Mouse (Mus musculus) thymus, postnatal 14 days (tissue): ENCODE measurements around the gene Thsd7b.

Experiments used
- DNase-seq: peaks from one replicate; pipeline ENCODE4 v3.0.0; 2021

Thsd7b gene

DNA sequence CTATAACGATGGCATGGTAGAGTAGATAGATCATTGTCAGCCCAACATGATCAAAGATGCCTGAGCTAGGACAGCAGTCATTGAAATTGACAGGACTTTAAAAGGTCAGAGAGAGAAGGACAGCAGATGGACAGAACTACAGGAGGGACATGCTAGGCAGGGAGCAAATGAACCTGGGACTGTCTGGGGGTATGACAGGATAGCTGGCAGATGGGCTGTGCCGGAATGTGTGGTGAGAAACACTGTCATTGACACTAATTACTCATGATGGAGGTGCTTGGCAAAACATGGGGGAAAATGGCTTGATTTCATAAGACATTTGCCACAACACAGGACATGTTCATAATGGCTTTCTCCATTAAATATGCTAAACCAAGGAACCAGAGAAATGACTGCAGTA is 253.9 kb downstream of the Thsd7b start:
- DNase-seq: no peak

- no peak for DNase-seq
Observed at GRCm38 (mm10) chr1:129532206-129532605, 259.1 kb downstream of the Thsd7b start.

- DNase-seq: no peak
Observed at GRCm38 (mm10) chr1:129538508-129538907, 265.4 kb downstream of the Thsd7b start.

DNA sequence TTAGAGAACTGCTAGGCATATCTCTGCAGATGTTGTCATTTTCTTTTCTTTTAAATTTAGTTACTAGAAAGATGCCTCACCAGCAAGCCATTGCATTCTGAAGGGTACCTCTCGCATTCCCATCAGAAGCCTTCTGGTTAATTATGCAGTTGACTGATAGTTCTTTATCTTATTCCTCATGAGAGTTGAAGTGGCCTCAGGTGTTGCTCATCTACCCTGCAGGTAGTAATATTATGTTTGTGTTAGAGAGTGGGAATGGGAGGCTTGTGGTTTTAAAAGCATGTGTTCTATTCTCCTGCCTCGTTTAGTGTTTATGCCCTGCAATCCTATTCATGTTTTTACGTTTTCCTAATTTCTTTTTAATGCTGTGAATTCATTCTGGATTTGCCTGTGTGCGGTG is 265.9 kb downstream of the Thsd7b start:
- no peak for DNase-seq

DNA sequence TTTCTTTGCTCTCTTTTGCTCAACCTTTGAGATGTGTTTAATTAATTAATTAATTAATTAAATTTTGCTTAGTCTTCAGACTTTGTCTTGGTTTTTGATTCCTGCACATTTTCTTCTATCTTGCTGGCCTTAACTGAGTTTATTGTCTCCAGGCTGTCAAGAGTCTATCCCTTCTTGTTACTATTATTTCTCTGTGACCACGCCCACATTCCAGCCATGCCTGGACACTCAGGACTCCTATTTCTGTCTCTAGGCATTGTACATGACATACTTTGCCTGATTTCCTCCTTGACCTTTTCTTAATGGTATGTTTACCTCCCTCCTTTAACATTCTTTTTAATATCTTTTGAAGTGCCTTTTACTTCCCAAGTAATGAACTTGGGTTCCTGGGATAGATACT is 267.6 kb downstream of the Thsd7b start:
- no peak for DNase-seq

DNA sequence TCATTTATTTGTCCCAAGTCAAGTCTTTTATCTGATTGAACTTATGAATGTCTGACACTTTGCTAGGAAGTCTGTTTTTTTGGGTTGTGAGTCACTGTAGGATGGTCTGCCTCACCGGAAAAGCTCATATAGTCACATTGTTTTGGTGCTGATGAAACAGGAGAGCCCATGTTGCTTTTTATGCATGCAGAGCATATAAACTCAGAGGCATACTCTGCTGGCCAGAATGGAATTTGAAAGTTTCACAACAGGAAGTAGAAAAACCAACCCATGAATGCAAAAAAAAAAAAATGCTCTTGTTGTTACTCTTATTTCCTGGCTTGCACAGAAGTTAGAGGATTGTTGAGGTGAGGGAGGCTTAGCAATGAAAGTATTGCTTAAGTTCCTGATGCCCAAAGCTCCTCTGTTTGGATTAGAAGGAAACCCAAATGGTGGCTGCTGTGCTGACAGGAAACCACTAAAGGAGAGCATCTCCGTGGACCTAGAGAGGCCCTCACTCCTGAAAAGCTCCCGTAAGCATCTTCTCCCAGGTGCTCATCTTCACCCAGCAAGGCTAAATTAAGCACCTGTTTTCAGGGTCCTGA is 269.6 kb downstream of the Thsd7b start:
- DNase-seq: no peak

DNA sequence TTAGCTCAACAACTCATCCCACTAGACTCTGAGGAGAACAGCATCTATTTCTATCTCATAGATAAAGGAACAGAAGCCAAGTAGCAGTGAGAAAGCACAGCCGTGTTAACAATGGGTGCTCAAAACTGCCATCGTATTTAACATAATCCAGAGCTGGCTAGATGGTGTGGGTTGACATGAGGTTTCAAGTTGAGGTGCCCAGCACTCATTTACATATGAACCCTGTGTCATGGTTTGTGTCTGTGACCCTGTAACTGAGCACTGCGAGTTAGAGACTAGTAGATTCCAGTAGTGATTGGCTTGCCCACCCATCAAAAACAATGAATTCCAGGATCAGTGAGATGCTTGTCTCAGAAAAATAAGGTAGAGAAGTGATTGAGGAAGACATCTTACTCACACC is 270.1 kb downstream of the Thsd7b start:
- DNase-seq: no peak

GRCm38 (mm10) chr1:129558054-129558453 is 285.0 kb downstream of the Thsd7b start:
- no peak for DNase-seq

GRCm38 (mm10) chr1:129559137-129559536 is 286.0 kb downstream of the Thsd7b start:
- no peak for DNase-seq

DNA sequence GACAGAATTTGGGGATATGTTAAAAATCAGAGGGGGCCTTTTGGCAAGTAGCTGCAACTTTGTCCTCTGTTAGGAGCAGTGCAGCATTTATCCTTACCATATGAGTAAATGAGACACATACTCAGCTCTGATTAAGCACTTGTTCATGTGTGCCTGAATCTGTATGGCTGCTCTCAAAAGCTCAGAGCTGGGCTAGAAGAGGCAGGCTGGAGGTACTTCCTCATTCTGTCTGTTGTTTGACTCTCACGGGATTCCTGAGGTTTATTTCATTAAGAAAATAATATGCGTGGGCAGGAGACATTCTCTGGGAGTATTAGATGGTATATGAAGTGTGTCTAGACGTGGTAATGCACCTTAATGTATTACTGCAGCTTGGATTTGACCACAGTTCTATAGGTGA is 286.7 kb downstream of the Thsd7b start:
- no peak for DNase-seq

DNA sequence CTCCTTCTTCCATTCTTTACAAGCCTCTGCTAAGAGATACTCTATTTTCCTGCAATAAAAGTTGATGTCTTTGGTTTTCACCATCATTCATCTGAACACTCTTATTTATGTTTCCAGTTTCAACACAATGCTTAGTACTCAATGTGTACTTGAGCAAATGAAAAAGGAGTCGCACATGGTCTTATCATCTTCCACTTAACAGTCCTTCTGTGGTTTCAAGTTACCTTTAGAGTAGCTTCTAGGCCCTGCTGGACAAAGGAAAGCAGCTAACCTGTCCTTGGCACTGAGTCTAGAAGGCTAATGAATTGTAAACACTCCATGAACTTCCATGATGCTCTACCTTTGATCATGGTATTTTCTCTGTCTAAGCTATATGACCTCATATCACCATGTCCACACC is 289.6 kb downstream of the Thsd7b start:
- no peak for DNase-seq

GRCm38 (mm10) chr1:129570522-129570921 is 297.4 kb downstream of the Thsd7b start:
- no peak for DNase-seq

GRCm38 (mm10) chr1:129579955-129580354 is 306.9 kb downstream of the Thsd7b start:
- DNase-seq: no peak

DNA sequence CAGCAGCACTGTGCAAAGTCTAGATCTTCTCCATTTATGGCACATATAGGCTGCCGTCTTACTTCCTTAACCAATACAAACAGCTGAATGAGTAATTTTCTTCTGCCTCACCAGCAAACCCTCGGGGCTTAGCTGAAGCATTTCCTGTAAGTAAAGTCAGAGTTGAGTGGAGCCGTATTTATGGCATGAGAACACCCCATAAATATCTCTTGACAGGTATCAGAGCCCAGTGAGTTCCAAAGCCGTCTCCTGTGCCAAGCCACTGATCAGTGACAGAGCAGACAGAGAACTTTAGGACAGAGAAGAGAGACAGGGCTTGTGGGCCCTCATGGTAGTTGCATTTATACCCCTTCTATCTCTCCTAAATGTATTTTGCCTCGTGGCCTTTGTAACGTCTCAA is 313.5 kb downstream of the Thsd7b start:
- DNase-seq: no peak

GRCm38 (mm10) chr1:129589366-129590002 is 316.4 kb downstream of the Thsd7b start:
- no peak for DNase-seq

DNA sequence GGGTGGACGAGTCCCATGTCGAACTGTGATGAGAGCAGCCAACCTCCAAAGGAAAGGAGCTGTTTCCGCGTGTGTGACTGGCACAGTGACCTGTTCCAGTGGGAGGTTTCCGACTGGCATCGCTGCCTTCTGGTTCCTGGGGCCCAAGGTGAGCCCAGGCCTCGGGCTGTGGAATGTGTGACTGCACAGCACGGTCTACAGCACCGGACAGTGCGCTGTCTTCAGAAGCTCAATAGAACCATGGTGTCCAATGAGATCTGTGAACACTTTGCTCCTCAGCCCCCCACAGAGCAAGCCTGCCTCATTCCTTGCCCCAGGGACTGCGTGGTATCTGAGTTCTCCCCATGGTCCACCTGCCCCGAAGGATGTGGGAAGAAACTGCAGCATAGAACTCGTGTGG is 322.3 kb downstream of the Thsd7b start:
- DNase-seq: no peak

GRCm38 (mm10) chr1:129600933-129601332 is 327.8 kb downstream of the Thsd7b start:
- no peak for DNase-seq

- DNase-seq: no peak
Observed at GRCm38 (mm10) chr1:129602284-129602683, 329.2 kb downstream of the Thsd7b start.

DNA sequence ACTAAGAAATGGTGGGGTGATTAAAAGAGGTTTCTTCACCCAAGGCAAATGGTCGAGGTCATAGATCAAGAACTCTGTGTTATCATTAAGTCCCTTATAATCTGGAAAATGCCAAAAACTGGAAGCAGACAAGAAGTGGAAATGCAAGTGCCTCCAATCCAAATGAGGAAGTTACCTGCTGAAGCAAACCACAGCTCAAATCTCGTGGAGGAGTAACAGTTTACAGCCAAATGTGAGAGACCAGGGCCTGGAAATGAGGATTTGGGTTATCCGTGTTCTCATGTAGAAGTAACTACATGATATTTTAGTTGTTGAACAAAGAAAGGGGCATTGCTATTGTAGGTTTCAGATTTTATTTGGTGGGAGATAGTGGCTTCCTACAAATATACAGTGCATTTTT is 335.3 kb downstream of the Thsd7b start:
- no peak for DNase-seq

DNA sequence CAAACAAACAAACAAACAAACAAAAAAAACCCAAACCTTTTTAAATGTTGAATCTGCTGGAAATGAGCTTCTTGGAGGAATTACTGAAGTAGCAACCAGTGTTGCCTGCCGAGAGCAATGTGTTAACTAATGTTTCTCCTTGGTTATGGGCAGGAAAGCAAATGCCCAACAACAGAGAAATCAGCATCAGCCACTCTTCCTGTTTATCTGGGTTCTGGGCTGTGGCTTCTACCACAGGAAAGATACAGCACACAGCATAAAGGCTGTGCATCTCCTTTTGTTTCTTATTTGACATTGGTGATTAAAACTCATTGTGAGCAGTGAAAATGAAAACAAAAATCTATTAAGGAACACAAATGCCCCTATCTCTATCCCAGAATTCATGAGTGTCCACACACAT is 343.0 kb downstream of the Thsd7b start:
- DNase-seq: no peak

DNA sequence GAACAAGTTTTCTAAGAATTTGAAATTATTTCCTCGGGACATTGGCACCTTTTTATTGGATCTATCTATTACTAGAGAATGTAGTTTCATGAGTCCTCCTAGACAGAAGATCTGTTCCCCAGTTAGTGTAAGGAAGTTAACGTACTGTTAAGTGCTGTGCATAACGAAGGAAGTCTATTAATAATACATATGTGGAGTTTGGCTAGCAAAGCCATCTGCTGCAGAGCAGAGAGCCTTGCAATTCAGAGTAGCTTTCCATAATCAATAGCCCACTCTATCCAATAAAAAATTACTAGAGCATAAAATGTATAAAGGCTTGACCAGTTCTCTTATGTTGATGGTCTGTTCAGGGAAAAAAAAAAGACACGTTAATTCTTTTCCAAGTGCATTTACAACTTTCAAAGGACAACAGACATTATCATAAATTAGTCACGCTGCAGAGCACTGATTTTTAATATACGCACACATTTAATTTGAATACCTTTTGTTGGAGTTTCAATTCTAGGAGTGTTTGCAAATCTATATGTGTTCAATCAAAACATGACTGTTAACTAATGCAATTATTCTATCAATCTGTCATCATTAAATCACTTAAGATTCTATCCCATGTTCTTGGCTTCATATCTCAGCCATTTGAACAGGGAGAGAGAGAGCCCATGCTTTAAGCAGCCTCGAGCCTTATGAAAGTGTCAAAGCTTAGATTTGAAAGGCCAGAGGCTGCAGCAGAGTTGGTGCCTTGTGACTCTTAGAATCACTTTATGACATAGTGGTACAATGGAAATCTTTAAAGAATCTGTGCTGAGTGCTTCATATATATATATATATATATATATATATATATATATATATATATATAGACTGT is 346.6 kb downstream of the Thsd7b start:
- no peak for DNase-seq

DNA sequence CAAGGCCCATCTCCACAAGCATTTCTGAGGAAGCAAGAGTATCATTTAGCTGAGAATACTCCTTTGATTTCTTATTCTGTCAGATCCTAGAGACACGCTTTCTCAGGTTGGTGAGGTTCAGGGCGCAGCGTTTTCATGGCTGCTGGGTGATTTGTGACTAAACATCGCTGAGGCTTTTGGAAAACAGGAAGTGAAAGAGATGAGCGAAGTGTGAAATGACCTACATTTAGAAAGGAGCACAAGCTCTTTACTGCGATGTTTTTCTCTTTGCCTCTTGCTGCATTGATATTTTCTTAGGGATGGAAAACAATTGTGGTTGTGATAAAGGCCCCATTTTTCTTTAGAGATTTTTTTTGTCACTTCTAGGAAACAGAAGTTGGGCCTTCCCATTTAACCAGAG is 351.4 kb downstream of the Thsd7b start:
- DNase-seq: no peak

- no peak for DNase-seq
Observed at GRCm38 (mm10) chr1:129635146-129635545, 362.0 kb downstream of the Thsd7b start.

- no peak for DNase-seq
Observed at GRCm38 (mm10) chr1:129644252-129644861, 371.3 kb downstream of the Thsd7b start.
